Mouse (Mus musculus): Measurements from ENCODE around the gene Sox6. TPM values are rescaled to one million over a fixed set of nuclear protein-coding genes. Genes with fewer than 3 reads are reported as not detected.
"Not testable (repeated sequence)": the region's sequence is repeated elsewhere in the genome, so short reads cannot be mapped to it uniquely, and the experiment has no call there.

Sox6 gene
- total RNA-seq, 2 experiments from 2014 or later = 968 to 1,059 TPM

GRCm38 (mm10) chr7:115686687-115687086 lies 351.9 kb downstream of the Sox6 start:
- no peak for ATAC-seq (replicated peaks; ENCODE audit: low FRiP score, poor library complexity, severe bottlenecking)

GRCm38 (mm10) chr7:115684142-115684541 lies 354.5 kb downstream of the Sox6 start:
- ATAC-seq (replicated peaks; ENCODE audit: low FRiP score, poor library complexity, severe bottlenecking) = no peak

GRCm38 (mm10) chr7:115671749-115672148 lies 366.8 kb downstream of the Sox6 start:
- ATAC-seq (replicated peaks; ENCODE audit: low FRiP score, poor library complexity, severe bottlenecking) = no peak

- ATAC-seq (replicated peaks; ENCODE audit: low FRiP score, poor library complexity, severe bottlenecking) = no peak
Measured at GRCm38 (mm10) chr7:115671272-115671671, 367.3 kb downstream of the Sox6 start.

GRCm38 (mm10) chr7:115669207-115670004 lies 369.2 kb downstream of the Sox6 start:
- ATAC-seq (replicated peaks; ENCODE audit: low FRiP score, poor library complexity, severe bottlenecking) = no peak

- no peak for ATAC-seq (replicated peaks; ENCODE audit: low FRiP score, poor library complexity, severe bottlenecking)
Measured at GRCm38 (mm10) chr7:115666686-115667382, 371.8 kb downstream of the Sox6 start.

- no peak for ATAC-seq (replicated peaks; ENCODE audit: low FRiP score, poor library complexity, severe bottlenecking)
Measured at GRCm38 (mm10) chr7:115663399-115663798, 375.2 kb downstream of the Sox6 start.

GRCm38 (mm10) chr7:115662121-115662520 lies 376.5 kb downstream of the Sox6 start:
- no peak for ATAC-seq (replicated peaks; ENCODE audit: low FRiP score, poor library complexity, severe bottlenecking)

- no peak for ATAC-seq (replicated peaks; ENCODE audit: low FRiP score, poor library complexity, severe bottlenecking)
Measured at GRCm38 (mm10) chr7:115646696-115647095, 391.9 kb downstream of the Sox6 start.

- ATAC-seq (replicated peaks; ENCODE audit: low FRiP score, poor library complexity, severe bottlenecking) = no peak
Measured at GRCm38 (mm10) chr7:115645971-115646447, 392.6 kb downstream of the Sox6 start.

GRCm38 (mm10) chr7:115645272-115645970 lies 393.2 kb downstream of the Sox6 start:
- ATAC-seq (replicated peaks; ENCODE audit: low FRiP score, poor library complexity, severe bottlenecking) = no peak

- ATAC-seq (replicated peaks; ENCODE audit: low FRiP score, poor library complexity, severe bottlenecking) = no peak
Measured at GRCm38 (mm10) chr7:115630691-115631090, 407.9 kb downstream of the Sox6 start.

- ATAC-seq (replicated peaks; ENCODE audit: low FRiP score, poor library complexity, severe bottlenecking) = no peak
Measured at GRCm38 (mm10) chr7:115630287-115630686, 408.3 kb downstream of the Sox6 start.

GRCm38 (mm10) chr7:115628766-115629165 lies 409.8 kb downstream of the Sox6 start:
- no peak for ATAC-seq (replicated peaks; ENCODE audit: low FRiP score, poor library complexity, severe bottlenecking)

- ATAC-seq (replicated peaks; ENCODE audit: low FRiP score, poor library complexity, severe bottlenecking) = no peak
Measured at GRCm38 (mm10) chr7:115625956-115626355, 412.6 kb downstream of the Sox6 start.

- no peak for ATAC-seq (replicated peaks; ENCODE audit: low FRiP score, poor library complexity, severe bottlenecking)
Measured at GRCm38 (mm10) chr7:115624907-115625552, 413.6 kb downstream of the Sox6 start.

GRCm38 (mm10) chr7:115624451-115624850 lies 414.1 kb downstream of the Sox6 start:
- ATAC-seq (replicated peaks; ENCODE audit: low FRiP score, poor library complexity, severe bottlenecking) = no peak

- no peak for ATAC-seq (replicated peaks; ENCODE audit: low FRiP score, poor library complexity, severe bottlenecking)
Measured at GRCm38 (mm10) chr7:115615697-115616237, 422.8 kb downstream of the Sox6 start.

GRCm38 (mm10) chr7:115607485-115607884 lies 431.1 kb downstream of the Sox6 start:
- no peak for ATAC-seq (replicated peaks; ENCODE audit: low FRiP score, poor library complexity, severe bottlenecking)

- ATAC-seq (replicated peaks; ENCODE audit: low FRiP score, poor library complexity, severe bottlenecking) = not testable (repeated sequence)
Measured at GRCm38 (mm10) chr7:115606125-115606524, 432.5 kb downstream of the Sox6 start.

Data from erythroblast, adult 5-6 weeks (primary cell).